Mouse (Mus musculus) embryonic facial prominence, embryonic 12.5 days (tissue): ENCODE measurements around the gene Nadk. TPM values are rescaled to one million over a fixed set of nuclear protein-coding genes. Genes with fewer than 3 reads are reported as not detected.

Experiments
- ATAC-seq: fragments of 200-750 bp; cut with Nextera tagmentation; 2 replicates; pipeline ENCODE4 v1.8.0; 2017; ENCODE audit not compliant: insufficient number of reproducible peaks, insufficient read depth, low FRiP score, low TSS enrichment
- H3K27ac ChIP-seq: fragments of 300-500 bp; sonication (generic); 2 replicates; pipeline ENCODE4 v1.5.1; 2016; ENCODE audit warnings: mild to moderate bottlenecking
- H3K27me3 ChIP-seq: fragments of 300-500 bp; sonication (generic); 2 replicates; pipeline ENCODE4 v1.6.1; 2016; ENCODE audit warnings: mild to moderate bottlenecking, moderate library complexity
- H3K36me3 ChIP-seq: fragments of 300-500 bp; sonication (generic); 2 replicates; pipeline ENCODE4 v1.6.1; 2016; ENCODE audit warnings: mild to moderate bottlenecking
- H3K4me1 ChIP-seq: fragments of 300-500 bp; sonication (generic); 2 replicates; pipeline ENCODE4 v1.6.1; 2016
- H3K4me2 ChIP-seq: fragments of 300-500 bp; sonication (generic); replicated peaks from 2 replicates; pipeline ENCODE4 v1.6.1; 2016; ENCODE audit warnings: mild to moderate bottlenecking, moderate library complexity
- H3K4me3 ChIP-seq: fragments of 300-500 bp; sonication (generic); 2 replicates; pipeline ENCODE4 v1.5.1; 2016; ENCODE audit warnings: mild to moderate bottlenecking
- H3K9ac ChIP-seq: fragments of 300-500 bp; sonication (generic); 2 replicates; pipeline ENCODE4 v1.6.1; 2016; ENCODE audit warnings: mild to moderate bottlenecking, moderate library complexity
- H3K9me3 ChIP-seq: fragments of 300-500 bp; sonication (generic); 2 replicates; pipeline ENCODE4 v1.6.1; 2016; ENCODE audit warnings: mild to moderate bottlenecking, moderate library complexity
- WGBS: fragments of 180-500 bp; shearing (Covaris S2); methylation state at CpG from one replicate; pipeline ENCODE4 v1.1.7; 2016; 5-methylcytosine and 5-hydroxymethylcytosine counted together
- polyA plus RNA-seq: library from polyadenylated mRNA; unstranded; fragments of >200 nt; fragmentation: Nextera tagmentation; extraction: Ambion mirVana; gene quantifications from 2 replicates; pipeline ENCODE4 v1.2.1, GENCODE M21; 2016

Gene Nadk
- polyA plus RNA-seq, 1 experiment from 2014 or later = 101 TPM

DNA sequence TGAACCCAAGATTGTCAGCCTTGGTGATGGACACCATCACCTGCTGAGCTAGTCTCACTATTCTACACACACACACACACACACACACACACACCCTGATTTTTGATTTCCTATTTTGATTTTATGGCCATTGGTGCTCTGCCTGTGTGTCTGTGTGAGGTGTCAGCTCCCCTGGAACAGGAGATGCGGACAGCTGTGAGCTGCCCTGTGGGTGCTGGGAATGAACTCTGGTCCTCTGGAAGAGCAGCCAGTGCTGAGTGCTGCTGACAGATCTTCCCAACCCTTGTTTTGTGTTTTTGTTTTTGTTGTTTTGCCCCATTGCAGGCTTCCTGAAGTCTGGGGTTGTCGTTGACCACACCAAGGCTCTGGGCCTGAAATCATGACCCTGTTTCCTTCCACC is 11.0 kb downstream of the Nadk start:
- Histone ChIP-seq H3K36me3 (peaks cover 12% of the 10 kb centered on the region), H3K27me3 (no peaks in the 10 kb centered on the region), H3K4me1 (peaks cover 6% of the 10 kb centered on the region; the same call in 1 of the 2 replicates), H3K9me3 (no peaks in the 10 kb centered on the region), H3K4me2 (no peak overlapping the region), H3K27ac (no peak overlapping the region), H3K4me3 (no peak overlapping the region), H3K9ac (no peak overlapping the region)
- 77% methylated on average over 2 of the region's 2 CpGs for WGBS
- ATAC-seq = no peak

DNA sequence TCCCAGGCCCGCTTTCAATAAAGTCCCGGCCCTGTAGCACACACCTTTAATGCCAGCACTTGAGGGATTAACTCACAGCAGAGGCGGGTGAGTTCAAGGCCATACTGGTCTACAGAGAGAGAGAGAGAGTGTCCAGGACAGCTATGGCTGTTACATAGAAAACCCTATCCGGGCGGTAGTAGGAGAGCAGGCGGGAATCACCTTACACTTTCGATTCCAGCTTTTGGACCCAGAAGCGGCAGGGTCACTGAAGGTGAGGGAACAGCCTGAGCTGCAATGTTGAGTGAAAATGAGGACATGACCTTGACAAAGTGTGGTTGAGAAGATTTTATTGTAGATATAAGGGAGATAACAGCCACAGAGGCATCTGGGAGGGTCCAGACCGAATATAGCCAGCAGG is 11.7 kb downstream of the Nadk start:
- no peak overlapping the region for H3K4me3 ChIP-seq
- H3K4me2 ChIP-seq = no peak overlapping the region
- 91% methylated on average over 9 of the region's 9 CpGs for WGBS
- H3K36me3 ChIP-seq = peaks cover 18% of the 10 kb centered on the region
- no peak overlapping the region for H3K27ac ChIP-seq
- no peak overlapping the region for H3K9ac ChIP-seq
- ATAC-seq = no peak
- no peaks in the 10 kb centered on the region for H3K9me3 ChIP-seq
- H3K27me3 ChIP-seq = no peaks in the 10 kb centered on the region
- peaks cover 6% of the 10 kb centered on the region; the same call in 1 of the 2 replicates for H3K4me1 ChIP-seq

- no peak for ATAC-seq
- Histone ChIP-seq H3K4me1 (peaks cover 6% of the 10 kb centered on the region; the same call in 1 of the 2 replicates), H3K27ac (no peak overlapping the region), H3K27me3 (no peaks in the 10 kb centered on the region), H3K4me3 (no peak overlapping the region), H3K9ac (no peak overlapping the region), H3K9me3 (no peaks in the 10 kb centered on the region), H3K36me3 (peaks cover 25% of the 10 kb centered on the region), H3K4me2 (no peak overlapping the region)
- 91% methylated on average over 11 of the region's 11 CpGs for WGBS
Observed at GRCm38 (mm10) chr4:155574931-155575330, 12.8 kb downstream of the Nadk start.

DNA sequence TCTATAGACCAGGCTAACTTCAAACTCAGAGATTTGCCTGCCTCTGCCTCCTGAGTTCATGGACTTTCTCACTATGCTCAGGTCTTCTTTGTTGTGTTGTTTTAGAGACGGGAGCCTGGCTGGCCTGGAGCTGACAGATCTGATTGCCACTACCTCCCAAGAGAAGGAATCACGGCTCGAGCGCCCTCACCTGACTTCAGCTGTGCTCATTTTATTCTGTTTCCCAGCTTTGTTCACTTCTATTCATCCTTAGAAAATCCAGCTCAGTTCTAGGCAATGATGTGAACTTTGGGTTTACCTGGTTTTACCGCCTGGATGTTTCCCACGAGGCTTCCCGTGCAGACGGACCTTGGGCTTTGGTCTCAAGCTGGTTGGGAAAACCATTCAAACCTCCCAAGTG is 13.3 kb downstream of the Nadk start:
- Histone ChIP-seq H3K36me3 (peaks cover 25% of the 10 kb centered on the region), H3K27ac (no peak overlapping the region), H3K4me1 (peaks cover 6% of the 10 kb centered on the region; the same call in 1 of the 2 replicates), H3K27me3 (no peaks in the 10 kb centered on the region), H3K4me2 (no peak overlapping the region), H3K4me3 (no peak overlapping the region), H3K9ac (no peak overlapping the region), H3K9me3 (no peaks in the 10 kb centered on the region)
- ATAC-seq = no peak
- 86% methylated on average over 8 of the region's 8 CpGs for WGBS

DNA sequence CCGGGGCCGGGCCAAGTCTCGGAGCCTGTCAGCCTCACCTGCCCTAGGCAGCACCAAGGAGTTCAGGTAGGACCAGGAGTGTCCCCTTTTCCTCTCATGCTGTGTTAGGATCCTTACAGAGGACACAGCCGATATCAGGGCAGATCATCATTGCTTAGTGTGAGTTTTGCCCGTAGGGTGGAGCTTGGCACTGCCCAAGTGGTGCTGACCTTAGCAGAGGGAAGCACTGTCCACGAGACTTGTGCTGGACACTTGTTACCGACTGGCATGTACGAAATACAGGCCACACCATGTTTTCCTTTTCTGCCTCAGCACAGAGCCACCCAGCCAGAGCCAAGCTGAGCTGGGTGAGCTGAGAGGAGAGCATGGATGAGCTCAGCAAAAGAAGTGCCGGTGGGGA is 15.0 kb downstream of the Nadk start:
- Histone ChIP-seq H3K27me3 (no peaks in the 10 kb centered on the region), H3K4me1 (no peaks in the 10 kb centered on the region), H3K4me2 (no peak overlapping the region), H3K27ac (no peak overlapping the region), H3K4me3 (no peak overlapping the region), H3K9me3 (no peaks in the 10 kb centered on the region), H3K9ac (no peak overlapping the region), H3K36me3 (peaks cover 25% of the 10 kb centered on the region)
- ATAC-seq = no peak
- 88% methylated on average over 9 of the region's 9 CpGs for WGBS

- Histone ChIP-seq H3K9ac (no peak overlapping the region), H3K27ac (no peak overlapping the region), H3K4me3 (no peak overlapping the region), H3K36me3 (peaks cover 31% of the 10 kb centered on the region), H3K4me1 (no peaks in the 10 kb centered on the region), H3K9me3 (no peaks in the 10 kb centered on the region), H3K4me2 (no peak overlapping the region), H3K27me3 (no peaks in the 10 kb centered on the region)
- WGBS = 91% methylated on average over 5 of the region's 5 CpGs
- no peak for ATAC-seq
Observed at GRCm38 (mm10) chr4:155577741-155578140, 15.6 kb downstream of the Nadk start.

DNA sequence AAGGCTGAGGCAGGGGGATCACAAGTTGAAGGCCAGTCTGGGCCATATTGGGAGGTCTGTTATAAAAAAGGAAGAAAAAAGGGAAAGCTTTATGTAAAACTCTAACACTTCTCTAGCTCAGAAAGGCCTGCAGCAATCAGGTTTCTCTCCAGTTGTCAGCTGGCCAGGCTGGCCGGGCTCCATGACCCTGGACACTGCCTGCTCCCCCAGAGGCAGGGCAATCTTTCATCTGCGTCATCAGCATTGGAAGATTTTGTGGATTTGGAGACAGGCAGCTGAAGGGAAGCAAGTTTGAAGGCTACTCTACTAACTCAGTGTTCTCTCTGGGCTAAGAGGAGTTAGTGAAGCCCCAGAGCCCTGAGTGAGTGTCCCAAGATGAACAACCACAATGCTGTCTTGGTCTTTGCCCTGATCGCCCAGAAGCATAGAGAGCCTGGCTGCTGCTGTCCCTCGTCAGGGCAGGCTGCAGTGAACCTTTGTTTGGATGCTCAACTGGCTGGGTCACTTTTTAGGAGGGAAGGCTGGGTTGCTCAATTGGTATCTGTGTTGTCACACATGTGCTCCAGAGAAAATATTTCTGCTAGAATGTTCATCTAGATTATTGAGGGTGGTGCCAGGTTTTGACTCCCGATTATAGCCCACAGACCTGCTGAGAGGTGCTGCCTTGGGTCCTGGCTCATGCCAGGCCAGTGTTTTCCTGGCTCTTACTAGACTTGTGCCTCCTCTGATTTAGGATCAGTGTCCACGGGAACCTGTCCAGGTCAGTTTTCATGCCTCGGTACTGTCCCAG is 16.4 kb downstream of the Nadk start:
- Histone ChIP-seq H3K27me3 (no peaks in the 10 kb centered on the region), H3K36me3 (peaks cover 32% of the 10 kb centered on the region), H3K9ac (no peak overlapping the region), H3K4me3 (no peak overlapping the region), H3K9me3 (no peaks in the 10 kb centered on the region), H3K4me2 (no peak overlapping the region), H3K27ac (no peak overlapping the region), H3K4me1 (no peaks in the 10 kb centered on the region)
- no peak for ATAC-seq
- 89% methylated on average over 7 of the region's 7 CpGs for WGBS

DNA sequence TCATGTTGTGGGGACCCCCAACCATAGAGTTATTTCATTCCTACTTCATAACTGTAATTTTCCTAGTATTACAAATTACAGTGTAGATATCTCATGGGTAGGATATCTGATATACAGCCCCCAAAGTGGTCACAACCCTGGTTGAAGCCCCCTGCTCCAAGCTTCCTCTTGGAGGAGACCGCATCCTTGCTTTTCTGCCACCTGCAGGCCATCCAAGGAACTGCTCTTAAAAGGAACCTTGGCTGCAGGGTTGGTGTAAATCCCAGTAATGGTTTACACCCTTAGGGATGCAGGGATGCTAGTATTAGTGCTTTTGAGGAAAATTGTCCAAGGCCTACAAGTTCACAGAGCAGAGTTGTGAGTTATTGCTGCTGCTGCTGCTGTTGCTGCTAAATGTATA is 18.2 kb downstream of the Nadk start:
- Histone ChIP-seq H3K36me3 (peaks cover 51% of the 10 kb centered on the region), H3K27me3 (no peaks in the 10 kb centered on the region), H3K4me1 (no peaks in the 10 kb centered on the region), H3K9me3 (no peaks in the 10 kb centered on the region), H3K9ac (no peak overlapping the region), H3K4me2 (no peak overlapping the region), H3K27ac (no peak overlapping the region), H3K4me3 (no peak overlapping the region)
- WGBS = 29% methylated on average over 1 of the region's 1 CpGs
- no peak for ATAC-seq

DNA sequence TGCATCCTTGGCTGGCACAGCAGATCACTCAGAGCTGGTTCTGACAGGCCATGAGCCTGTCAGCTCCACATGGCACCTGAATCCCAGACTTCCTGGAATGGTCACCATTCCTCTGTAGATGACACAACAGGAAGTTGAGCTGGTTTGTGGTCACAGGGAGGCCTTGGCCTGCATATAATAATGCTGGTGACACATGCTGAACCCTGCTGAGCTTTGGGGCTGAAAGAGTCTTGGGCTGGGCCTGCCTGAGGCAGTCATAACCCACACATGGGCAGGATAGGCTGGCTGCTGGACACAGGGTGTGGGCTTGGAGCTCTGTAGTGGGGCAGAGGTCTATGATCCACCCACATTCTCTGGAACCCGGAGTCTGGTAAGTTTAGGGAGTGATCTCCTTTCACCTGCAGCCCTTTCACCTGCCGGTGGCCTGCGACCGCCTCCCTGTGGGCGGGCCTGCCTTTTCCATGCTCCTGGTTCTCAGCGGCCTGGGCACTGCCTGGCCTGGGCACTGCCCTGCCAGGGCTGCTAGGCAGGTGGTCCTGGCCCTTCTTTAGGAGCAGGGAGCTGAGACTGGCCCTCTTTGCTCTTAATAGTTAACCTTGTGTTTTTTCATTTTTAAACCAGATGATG is 20.2 kb downstream of the Nadk start:
- H3K4me2 ChIP-seq = no peak overlapping the region
- no peak; the same call in 1 of the 2 replicates for ATAC-seq
- H3K9ac ChIP-seq = no peak overlapping the region
- no peaks in the 10 kb centered on the region for H3K27me3 ChIP-seq
- WGBS = 96% methylated on average over 6 of the region's 6 CpGs
- H3K4me3 ChIP-seq = no peak overlapping the region
- no peaks in the 10 kb centered on the region for H3K9me3 ChIP-seq
- H3K36me3 ChIP-seq = peaks cover 63% of the 10 kb centered on the region
- H3K27ac ChIP-seq = no peak overlapping the region
- no peaks in the 10 kb centered on the region for H3K4me1 ChIP-seq

- no peaks in the 10 kb centered on the region for H3K9me3 ChIP-seq
- 93% methylated on average over 5 of the region's 5 CpGs for WGBS
- peaks cover 61% of the 10 kb centered on the region for H3K36me3 ChIP-seq
- no peaks in the 10 kb centered on the region for H3K4me1 ChIP-seq
- H3K27ac ChIP-seq = no peak overlapping the region
- H3K4me2 ChIP-seq = no peak overlapping the region
- H3K4me3 ChIP-seq = no peak overlapping the region
- ATAC-seq = no peak
- H3K9ac ChIP-seq = no peak overlapping the region
- H3K27me3 ChIP-seq = no peaks in the 10 kb centered on the region
Observed at GRCm38 (mm10) chr4:155589356-155589755, 27.2 kb downstream of the Nadk start.

GRCm38 (mm10) chr4:155591012-155591719 is 29.0 kb downstream of the Nadk start:
- Histone ChIP-seq H3K4me1 (no peaks in the 10 kb centered on the region), H3K4me2 (no peak overlapping the region), H3K27ac (no peak overlapping the region), H3K4me3 (no peak overlapping the region), H3K36me3 (peaks cover 43% of the 10 kb centered on the region), H3K27me3 (no peaks in the 10 kb centered on the region), H3K9ac (no peak overlapping the region), H3K9me3 (no peaks in the 10 kb centered on the region)
- WGBS = 82% methylated on average over 7 of the region's 7 CpGs
- ATAC-seq = no peak

GRCm38 (mm10) chr4:155593780-155594179 is 31.6 kb downstream of the Nadk start:
- 63% methylated on average over 1 of the region's 1 CpGs for WGBS

More at GRCm38 (mm10) chr4:155593780-155594179, 31.6 kb downstream of the Nadk start:
- ATAC-seq = no peak
- Histone ChIP-seq H3K4me3 (no peak overlapping the region), H3K9me3 (no peaks in the 10 kb centered on the region), H3K4me2 (no peak overlapping the region), H3K36me3 (peaks cover 18% of the 10 kb centered on the region), H3K27me3 (no peaks in the 10 kb centered on the region), H3K4me1 (no peaks in the 10 kb centered on the region), H3K27ac (no peak overlapping the region), H3K9ac (no peak overlapping the region)
